Mouse (Mus musculus) MEL (cell line): ENCODE data around the gene Rrh.

ENCODE experiments used
- CTCF ChIP-seq, 3 experiments: IDR thresholded peaks in 2 of 3; conservative IDR thresholded peaks in 1 of 3; 2 replicates each; pipeline ENCODE4 v1.5.1; 2011 to 2012; ENCODE audit warnings: low read length in 3 of 3, low read depth in 2 of 3, mild to moderate bottlenecking in 2 of 3, improper control_type of control experiment in 1 of 3, inconsistent platforms in 1 of 3, mixed read lengths in 1 of 3, moderate library complexity in 1 of 3; ENCODE audit not compliant: control insufficient read depth in 1 of 3, insufficient read depth in 1 of 3, poor library complexity in 1 of 3, severe bottlenecking in 1 of 3
- EP300 ChIP-seq, 2 experiments: IDR thresholded peaks; 2 replicates each; pipeline ENCODE4 v1.6.1; 2011; ENCODE audit warnings: improper control_type of control experiment in 2 of 2, low read length in 2 of 2, low read depth in 1 of 2, mild to moderate bottlenecking in 1 of 2
- MAFK ChIP-seq: IDR thresholded peaks from 2 replicates; pipeline ENCODE4 v1.6.1; 2011; ENCODE audit warnings: low read depth, mild to moderate bottlenecking, low read length, improper control_type of control experiment, borderline replicate concordance
- MAX ChIP-seq: IDR thresholded peaks from 2 replicates; pipeline ENCODE4 v1.6.1; 2011; ENCODE audit warnings: low read length, improper control_type of control experiment
- MXI1 ChIP-seq: IDR thresholded peaks from 2 replicates; pipeline ENCODE4 v1.6.1; 2011; ENCODE audit warnings: mild to moderate bottlenecking, low read depth, low read length, improper control_type of control experiment
- SMC3 ChIP-seq: IDR thresholded peaks from 2 replicates; pipeline ENCODE4 v1.6.1; 2011; ENCODE audit warnings: low read depth, low read length, improper control_type of control experiment
- TAL1 ChIP-seq: IDR thresholded peaks from 2 replicates; pipeline ENCODE4 v1.6.1; 2012; ENCODE audit warnings: mild to moderate bottlenecking, inconsistent platforms, low read length, moderate library complexity, mixed read lengths
- TCF12 ChIP-seq: IDR thresholded peaks from 2 replicates; pipeline ENCODE4 v1.6.1; 2014; ENCODE audit warnings: low read depth, mild to moderate bottlenecking, inconsistent platforms, low read length, improper control_type of control experiment, moderate library complexity

DNA sequence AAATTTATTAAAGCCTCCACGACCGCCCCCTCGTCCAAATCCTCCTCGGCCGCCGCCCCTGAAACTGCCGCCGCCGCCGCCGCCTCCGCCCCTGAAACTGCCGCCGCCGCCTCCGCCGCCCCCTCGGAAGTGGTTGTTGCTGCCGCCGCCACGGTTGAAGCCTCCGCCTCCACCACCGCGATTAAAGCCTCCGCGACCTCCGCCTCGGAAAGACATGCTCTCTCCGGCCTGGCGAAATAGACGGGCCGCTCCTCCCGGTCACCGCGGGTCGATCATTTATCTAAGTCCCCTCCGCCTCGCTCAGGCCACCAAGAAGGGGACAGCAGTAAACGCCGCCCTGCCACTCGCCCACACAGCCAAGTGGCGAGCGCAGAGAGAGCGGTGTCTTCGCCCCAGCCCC is 8.2 kb upstream of the Rrh start:
- TF ChIP-seq TAL1 = no peak
- TF ChIP-seq CTCF (IDR thresholded peaks at IDR 0.05 in 2 of 3, conservative IDR thresholded peaks at IDR 0.05 in 1 of 3; ENCODE audit: control insufficient read depth in 1 of 3, insufficient read depth in 1 of 3, low read depth in 2 of 3, low read length in 3 of 3, poor library complexity in 1 of 3, severe bottlenecking in 1 of 3) = no peak
- no peak for TF ChIP-seq MXI1
- peak; percentile 40 for TF ChIP-seq TCF12
- no peak for TF ChIP-seq MAX
- TF ChIP-seq MAFK = no peak
- TF ChIP-seq SMC3 = no peak
- no peak; a peak in 1 of 4 replicates for TF ChIP-seq EP300 (IDR thresholded peaks at IDR 0.05; ENCODE audit: low read depth in 1 of 2, low read length in 2 of 2)
